Mouse (Mus musculus) embryonic fibroblast, embryonic 13.5 days (primary cell): ENCODE results near the gene Pdf.

Experiments used
- CTCF ChIP-seq: IDR thresholded peaks from 2 replicates; pipeline ENCODE4 v1.5.1; 2011; ENCODE audit warnings: mild to moderate bottlenecking, control low read depth, low read length, moderate library complexity, borderline replicate concordance; ENCODE audit not compliant: insufficient read depth
- POLR2A ChIP-seq: IDR thresholded peaks from 2 replicates; pipeline ENCODE4 v1.6.1; 2011; ENCODE audit warnings: low read depth, mild to moderate bottlenecking, control low read depth, low read length, moderate library complexity

- TF ChIP-seq CTCF = no peak
- TF ChIP-seq POLR2A = no peak
These were observed 42.1 kb upstream of the Pdf start for GRCm38 (mm10) chr8:107090531-107090930.
